Mouse (Mus musculus): ENCODE measurements around the gene Hoxb6. TPM values are rescaled to one million over a fixed set of nuclear protein-coding genes. Genes with fewer than 3 reads are reported as not detected.

The Hoxb6 gene
- polyA plus RNA-seq, 1 experiment from 2014 or later, result 0.90 TPM

GRCm38 (mm10) chr11:96277151-96278044 is 14.9 kb upstream of the Hoxb6 start:
- Histone ChIP-seq H3K27me3 (ENCODE audit: control insufficient read depth, insufficient read depth, low read length) (peaks cover 97% of the 10 kb centered on the region), H3K4me2 (no peak overlapping the region), H3K27ac (ENCODE audit: low read depth, low read length) (no peak overlapping the region), H3K9me3 (replicated peaks; ENCODE audit: control insufficient read depth, low read length) (no peaks in the 10 kb centered on the region), H3K36me3 (ENCODE audit: control insufficient read depth, insufficient read depth, low read length) (no peaks in the 10 kb centered on the region), H3K9ac (ENCODE audit: low read depth, low read length) (no peak overlapping the region), H3K4me1 (ENCODE audit: control insufficient read depth, insufficient read depth, low read length) (no peaks in the 10 kb centered on the region), H3K4me3 (ENCODE audit: low read depth, low read length) (no peak overlapping the region)
- WGBS (ENCODE audit: insufficient replicate concordance), result 1% methylated on average over 35 of the region's 35 CpGs
- no peak for ATAC-seq (replicated peaks; ENCODE audit: insufficient number of reproducible peaks, low FRiP score, low TSS enrichment)

GRCm38 (mm10) chr11:96278324-96278723 is 14.0 kb upstream of the Hoxb6 start:
- H3K36me3 ChIP-seq (ENCODE audit: control insufficient read depth, insufficient read depth, low read length), result no peaks in the 10 kb centered on the region
- H3K4me3 ChIP-seq (ENCODE audit: low read depth, low read length), result no peak overlapping the region
- no peak overlapping the region for H3K27ac ChIP-seq (ENCODE audit: low read depth, low read length)
- no peak overlapping the region for H3K9ac ChIP-seq (ENCODE audit: low read depth, low read length)
- no peak for ATAC-seq (replicated peaks; ENCODE audit: insufficient number of reproducible peaks, low FRiP score, low TSS enrichment)
- H3K4me2 ChIP-seq, result no peak overlapping the region
- H3K27me3 ChIP-seq (ENCODE audit: control insufficient read depth, insufficient read depth, low read length), result peaks cover 97% of the 10 kb centered on the region
- peaks cover 4% of the 10 kb centered on the region; the same call in 1 of the 2 replicates for H3K4me1 ChIP-seq (ENCODE audit: control insufficient read depth, insufficient read depth, low read length)
- no peaks in the 10 kb centered on the region for H3K9me3 ChIP-seq (replicated peaks; ENCODE audit: control insufficient read depth, low read length)
- WGBS (ENCODE audit: insufficient replicate concordance), result 18% methylated on average over 14 of the region's 14 CpGs

GRCm38 (mm10) chr11:96278773-96279172 is 13.5 kb upstream of the Hoxb6 start:
- Histone ChIP-seq H3K27me3 (ENCODE audit: control insufficient read depth, insufficient read depth, low read length) (peaks cover 97% of the 10 kb centered on the region), H3K4me2 (no peak overlapping the region), H3K4me1 (ENCODE audit: control insufficient read depth, insufficient read depth, low read length) (peaks cover 4% of the 10 kb centered on the region; the same call in 1 of the 2 replicates), H3K9me3 (replicated peaks; ENCODE audit: control insufficient read depth, low read length) (no peaks in the 10 kb centered on the region), H3K27ac (ENCODE audit: low read depth, low read length) (no peak overlapping the region), H3K9ac (ENCODE audit: low read depth, low read length) (no peak overlapping the region), H3K4me3 (ENCODE audit: low read depth, low read length) (no peak overlapping the region), H3K36me3 (ENCODE audit: control insufficient read depth, insufficient read depth, low read length) (no peaks in the 10 kb centered on the region)
- under 1% methylated on average over 9 of the region's 9 CpGs for WGBS (ENCODE audit: insufficient replicate concordance)
- ATAC-seq (replicated peaks; ENCODE audit: insufficient number of reproducible peaks, low FRiP score, low TSS enrichment), result no peak

DNA sequence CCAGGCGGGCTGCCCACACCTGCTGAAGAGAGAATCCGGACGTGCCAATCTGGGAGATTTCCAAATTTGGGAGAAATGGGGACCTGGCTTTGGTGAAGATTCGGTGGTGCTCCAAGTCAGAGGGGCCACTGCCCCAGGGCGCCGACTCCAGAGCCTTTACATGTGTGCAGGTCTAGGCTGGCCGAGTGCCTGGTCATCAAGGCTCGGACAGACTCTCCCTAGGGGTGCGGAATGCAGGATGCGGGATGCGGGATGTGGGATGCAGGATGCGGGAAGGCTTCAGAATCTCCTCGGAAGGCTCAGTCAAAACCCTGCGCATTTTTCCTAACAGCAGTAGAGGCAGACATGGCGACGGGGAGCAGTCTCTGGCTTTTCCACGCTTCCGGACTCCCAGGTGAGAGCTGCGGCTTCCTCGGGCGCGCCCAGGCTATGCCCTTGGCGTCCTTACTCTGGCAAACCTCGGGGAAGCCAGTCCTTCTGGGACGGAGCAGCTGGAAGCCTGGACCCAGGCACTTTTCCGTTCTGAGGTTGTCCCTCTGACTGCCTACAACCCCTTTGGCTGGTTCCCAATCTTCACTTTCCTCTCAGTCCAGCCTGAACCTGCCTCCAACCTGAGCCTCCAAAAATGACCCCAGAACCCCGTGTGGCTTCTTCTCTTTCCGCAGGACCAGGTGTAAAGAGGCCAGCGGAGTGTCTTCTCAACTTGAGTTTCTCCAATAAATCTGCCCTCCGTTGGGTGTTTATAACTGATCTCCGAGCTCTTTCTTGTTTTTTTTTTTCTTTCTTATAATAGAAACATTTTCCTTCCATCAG is 12.6 kb upstream of the Hoxb6 start:
- ATAC-seq (replicated peaks; ENCODE audit: insufficient number of reproducible peaks, low FRiP score, low TSS enrichment), result no peak
- H3K4me2 ChIP-seq, result no peak overlapping the region
- H3K27me3 ChIP-seq (ENCODE audit: control insufficient read depth, insufficient read depth, low read length), result peaks cover 97% of the 10 kb centered on the region
- no peak overlapping the region for H3K9ac ChIP-seq (ENCODE audit: low read depth, low read length)
- H3K27ac ChIP-seq (ENCODE audit: low read depth, low read length), result no peak overlapping the region
- whole genome bisulfite sequencing (ENCODE audit: insufficient replicate concordance), result 3% methylated on average over 31 of the region's 31 CpGs
- no peaks in the 10 kb centered on the region for H3K9me3 ChIP-seq (replicated peaks; ENCODE audit: control insufficient read depth, low read length)
- H3K36me3 ChIP-seq (ENCODE audit: control insufficient read depth, insufficient read depth, low read length), result no peaks in the 10 kb centered on the region
- H3K4me1 ChIP-seq (ENCODE audit: control insufficient read depth, insufficient read depth, low read length), result peaks cover 9% of the 10 kb centered on the region; the same call in 1 of the 2 replicates
- no peak overlapping the region for H3K4me3 ChIP-seq (ENCODE audit: low read depth, low read length)

DNA sequence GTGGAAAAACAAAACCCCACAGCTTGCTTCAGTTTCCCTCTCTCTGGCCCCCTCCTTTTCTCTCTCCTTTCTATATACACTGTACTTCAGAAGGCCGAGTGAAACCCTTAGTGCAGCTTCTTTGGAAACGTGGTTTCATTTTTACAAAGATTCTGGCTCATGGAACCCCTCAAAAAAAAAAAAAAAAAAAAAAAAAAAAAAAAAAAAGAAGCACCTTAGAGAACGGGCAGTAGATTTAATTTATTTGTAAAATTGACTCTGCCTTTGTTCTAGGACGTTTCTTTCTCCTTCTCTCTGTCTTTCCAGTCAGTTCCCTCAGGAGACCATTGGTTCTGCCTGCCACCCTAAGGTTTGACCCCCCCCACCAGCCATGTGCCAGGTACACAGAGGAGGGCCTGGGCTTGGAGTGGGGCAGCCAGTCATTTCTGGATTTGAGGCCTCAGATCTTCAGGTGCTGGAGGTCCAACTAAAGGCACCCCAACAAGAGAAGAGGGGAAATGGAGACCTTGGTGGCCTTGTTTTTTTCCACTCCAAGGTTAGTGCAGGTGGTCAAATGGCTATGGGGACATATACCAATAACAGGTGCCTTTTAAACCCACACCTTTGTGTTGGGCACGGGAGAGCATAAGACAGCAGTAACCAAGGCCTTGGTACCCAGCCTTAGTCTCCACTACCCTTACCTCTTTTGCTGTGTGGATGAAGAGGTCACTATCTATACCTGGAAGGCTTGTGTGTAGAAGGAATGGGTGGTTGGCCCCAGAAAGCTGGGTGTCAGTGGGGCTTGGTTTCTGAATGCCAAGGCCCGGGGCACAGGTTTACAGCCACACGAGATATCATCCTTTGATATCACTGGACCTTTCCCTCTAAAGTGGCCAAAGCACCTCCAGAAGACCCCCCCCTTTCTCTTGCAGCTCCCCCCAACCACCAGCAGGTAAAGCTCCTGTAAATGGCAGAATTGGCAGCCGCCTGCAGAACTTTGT is 11.6 kb upstream of the Hoxb6 start:
- no peak for ATAC-seq (replicated peaks; ENCODE audit: insufficient number of reproducible peaks, low FRiP score, low TSS enrichment)
- 11% methylated on average over 8 of the region's 8 CpGs for WGBS (ENCODE audit: insufficient replicate concordance)
- Histone ChIP-seq H3K9me3 (replicated peaks; ENCODE audit: control insufficient read depth, low read length) (no peaks in the 10 kb centered on the region), H3K27me3 (ENCODE audit: control insufficient read depth, insufficient read depth, low read length) (peaks cover 96% of the 10 kb centered on the region), H3K4me3 (ENCODE audit: low read depth, low read length) (no peak overlapping the region), H3K9ac (ENCODE audit: low read depth, low read length) (no peak overlapping the region), H3K4me1 (ENCODE audit: control insufficient read depth, insufficient read depth, low read length) (peaks cover 9% of the 10 kb centered on the region; the same call in 1 of the 2 replicates), H3K4me2 (no peak overlapping the region), H3K36me3 (ENCODE audit: control insufficient read depth, insufficient read depth, low read length) (no peaks in the 10 kb centered on the region), H3K27ac (ENCODE audit: low read depth, low read length) (no peak overlapping the region)

DNA sequence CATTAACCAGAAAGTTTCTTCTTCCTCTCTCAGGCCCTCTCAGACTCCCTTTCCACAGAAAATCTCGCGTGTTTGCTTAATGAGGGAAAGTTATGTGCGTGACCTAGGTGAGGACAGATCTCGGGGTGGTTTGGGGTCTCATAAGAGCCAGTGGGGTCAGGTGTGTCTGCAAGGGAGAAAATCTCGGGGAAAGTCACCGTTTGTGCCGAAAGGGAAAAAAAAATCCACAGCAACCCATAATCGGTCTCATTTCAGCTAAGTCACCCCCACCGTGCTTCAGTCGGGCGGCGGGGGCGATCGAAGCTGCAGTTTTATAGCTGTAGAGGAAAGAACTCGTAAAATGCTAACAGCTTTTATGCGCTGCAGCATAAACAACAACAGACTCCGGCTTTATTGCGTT is 10.9 kb upstream of the Hoxb6 start:
- H3K4me1 ChIP-seq (ENCODE audit: control insufficient read depth, insufficient read depth, low read length), result peaks cover 9% of the 10 kb centered on the region; the same call in 1 of the 2 replicates
- no peak for ATAC-seq (replicated peaks; ENCODE audit: insufficient number of reproducible peaks, low FRiP score, low TSS enrichment)
- WGBS (ENCODE audit: insufficient replicate concordance), result 5% methylated on average over 18 of the region's 18 CpGs
- H3K9ac ChIP-seq (ENCODE audit: low read depth, low read length), result no peak overlapping the region
- no peak overlapping the region for H3K4me2 ChIP-seq
- H3K27me3 ChIP-seq (ENCODE audit: control insufficient read depth, insufficient read depth, low read length), result peaks cover 96% of the 10 kb centered on the region
- no peak overlapping the region for H3K4me3 ChIP-seq (ENCODE audit: low read depth, low read length)
- no peak overlapping the region for H3K27ac ChIP-seq (ENCODE audit: low read depth, low read length)
- H3K9me3 ChIP-seq (replicated peaks; ENCODE audit: control insufficient read depth, low read length), result no peaks in the 10 kb centered on the region
- no peaks in the 10 kb centered on the region for H3K36me3 ChIP-seq (ENCODE audit: control insufficient read depth, insufficient read depth, low read length)

GRCm38 (mm10) chr11:96281855-96282570 is 10.3 kb upstream of the Hoxb6 start, which contains the start of gene Hoxb8:
Hoxb8 (plus strand) TSS chr11:96281905.
- H3K4me1 ChIP-seq (ENCODE audit: control insufficient read depth, insufficient read depth, low read length), result peaks cover 14% of the 10 kb centered on the region; the same call in 1 of the 2 replicates
- no peak within 1 kb of the TSS for H3K4me3 ChIP-seq (ENCODE audit: low read depth, low read length)
- peaks cover 96% of the 10 kb centered on the region for H3K27me3 ChIP-seq (ENCODE audit: control insufficient read depth, insufficient read depth, low read length)
- 2% methylated on average over 27 of the region's 27 CpGs for WGBS (ENCODE audit: insufficient replicate concordance)
- no peak within 1 kb of the TSS for H3K4me2 ChIP-seq
- no peak within 1 kb of the TSS for H3K9ac ChIP-seq (ENCODE audit: low read depth, low read length)
- no peaks in the 10 kb centered on the region for H3K9me3 ChIP-seq (replicated peaks; ENCODE audit: control insufficient read depth, low read length)
- ATAC-seq (replicated peaks; ENCODE audit: insufficient number of reproducible peaks, low FRiP score, low TSS enrichment), result no peak
- no peak within 1 kb of the TSS for H3K27ac ChIP-seq (ENCODE audit: low read depth, low read length)
- no peaks in the 10 kb centered on the region for H3K36me3 ChIP-seq (ENCODE audit: control insufficient read depth, insufficient read depth, low read length)
